Mouse (Mus musculus) C3H10T1/2 (cell line): Measurements from ENCODE around the gene Fam189a1. TPM values are rescaled to one million over a fixed set of nuclear protein-coding genes. Genes with fewer than 3 reads are reported as not detected.

ENCODE experiments used
- polyA plus RNA-seq, 2 experiments: library from polyadenylated mRNA; unstranded; fragments of >200 nt; fragmentation: generic; extraction: Trizol; gene quantifications; one replicate each; pipeline ENCODE4 v1.2.1; 2012; ENCODE audit warnings: missing spikeins in 2 of 2

Fam189a1 gene
- under 1 TPM in 1 of 2 experiments, not detected in 1; 0.01 TPM for polyA plus RNA-seq

DNA sequence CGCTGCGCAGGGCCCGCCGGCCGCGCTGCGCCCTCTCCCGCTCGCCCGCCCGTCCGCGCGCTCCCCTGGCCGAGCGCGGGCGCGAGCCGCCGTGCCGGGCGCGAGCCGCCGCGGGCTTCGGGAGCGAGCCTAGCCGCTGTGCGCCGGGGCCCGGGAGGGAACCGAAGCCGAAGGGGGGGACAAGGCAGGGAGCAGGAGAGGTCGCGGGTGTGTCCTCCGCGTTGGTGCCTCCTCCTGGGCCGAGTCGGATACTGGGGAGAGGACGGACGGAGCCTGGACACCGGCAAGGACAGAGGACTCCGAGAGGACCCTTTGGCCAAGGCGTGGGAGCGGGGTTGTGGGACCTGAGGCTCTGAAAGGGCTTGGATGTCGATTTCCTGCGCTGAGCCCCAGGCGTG is at the start of gene Fam189a1:
Gene Fam189a1 (minus strand): TSS at position 57 of the 398 bp plus-strand sequence.

DNA sequence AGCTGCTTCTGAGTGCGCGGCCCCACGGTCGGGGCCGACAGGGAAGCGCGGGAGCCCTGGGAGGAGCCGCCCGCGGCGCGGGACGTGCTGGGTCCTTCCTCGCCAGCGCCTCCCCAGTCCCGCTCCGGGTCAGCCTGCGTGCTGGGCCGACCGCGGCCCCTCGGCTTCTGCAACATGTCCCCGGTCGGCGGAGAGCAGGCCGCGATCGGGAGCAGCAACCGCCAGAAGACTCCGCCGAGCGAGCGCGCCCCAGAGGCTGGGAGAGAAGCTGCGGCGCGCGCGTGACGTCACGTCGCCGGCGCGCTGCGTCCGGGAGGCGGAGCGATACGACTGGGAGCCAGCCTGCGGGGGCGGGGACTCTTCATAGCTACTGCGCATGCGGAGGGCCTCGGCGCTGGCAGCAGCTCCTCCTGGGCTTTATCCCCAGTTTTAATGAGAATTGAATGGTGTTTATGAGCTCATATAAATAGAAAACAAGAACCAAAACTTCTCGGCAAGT is 283.6 kb downstream of the Fam189a1 start, which contains the start of gene Nsmce3:
Gene Nsmce3 (minus strand): TSS at position 255 of the 499 bp plus-strand sequence.

